Mouse (Mus musculus) NIH3T3 (cell line): ENCODE measurements around the gene Lrfn3.

Source experiments
- DNase-seq: peaks from one replicate; pipeline ENCODE4 v3.0.0-alpha.2; 2012; ENCODE audit warnings: low read depth

Lrfn3 gene

GRCm38 (mm10) chr7:30313666-30314320 lies 48.8 kb downstream of the Lrfn3 start:
- no peak for DNase-seq

GRCm38 (mm10) chr7:30310136-30310535 lies 52.4 kb downstream of the Lrfn3 start:
- no peak for DNase-seq

- no peak for DNase-seq
Observed at GRCm38 (mm10) chr7:30309395-30310129, 53.0 kb downstream of the Lrfn3 start.

GRCm38 (mm10) chr7:30308076-30309005 lies 54.2 kb downstream of the Lrfn3 start, which contains the start of gene Alkbh6:
TSS of gene Alkbh6 (plus strand) at chr7:30308717.
- peak; percentile 97 for DNase-seq

- DNase-seq = peak; percentile 70
Observed at GRCm38 (mm10) chr7:30306083-30306779, 56.3 kb downstream of the Lrfn3 start.
